Mouse (Mus musculus): ENCODE data around the gene Lrit3.

GRCm38 (mm10) chr3:129766106-129766505 is 37.7 kb downstream of the Lrit3 start:
- TF ChIP-seq EP300 (IDR thresholded peaks at IDR 0.05; ENCODE audit: low read depth) = no peak
- no peak for TF ChIP-seq CTCF (IDR thresholded peaks at IDR 0.05; ENCODE audit: low read depth)
